Mouse (Mus musculus): ENCODE data around the gene Rpl36.

Rpl36 gene

DNA sequence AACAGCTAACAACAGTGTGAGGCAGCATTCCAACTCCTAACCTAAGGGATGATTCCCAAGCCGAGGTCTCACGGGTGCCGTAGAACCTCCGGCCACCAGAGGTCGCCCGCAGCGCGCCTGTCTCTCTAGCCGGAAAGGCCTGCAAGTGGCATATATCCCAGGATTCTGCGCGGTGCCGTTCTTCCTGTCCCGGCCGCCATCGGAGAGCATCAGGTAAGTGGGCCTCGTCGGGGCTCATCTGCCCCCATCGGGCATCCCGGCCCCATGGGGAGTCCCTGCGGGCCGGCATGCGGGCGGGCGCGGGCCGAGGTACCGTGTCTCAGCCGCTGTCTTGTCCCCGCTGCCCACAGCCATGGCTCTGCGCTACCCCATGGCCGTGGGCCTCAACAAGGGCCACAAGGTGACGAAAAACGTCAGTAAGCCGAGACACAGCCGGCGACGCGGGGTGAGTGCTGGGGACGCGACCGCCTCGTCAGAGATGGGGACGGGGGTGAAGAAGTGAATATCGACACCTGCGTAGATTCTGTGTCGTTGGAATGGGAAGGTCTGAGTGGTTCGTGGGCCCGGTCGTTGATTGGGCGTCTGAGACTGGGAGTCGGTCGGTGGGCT, at the start of gene Rpl36:
TSS of gene Rpl36 (plus strand) at position 181 of the 609 bp plus-strand sequence.
- peak; percentile 97 for DNase-seq

DNA sequence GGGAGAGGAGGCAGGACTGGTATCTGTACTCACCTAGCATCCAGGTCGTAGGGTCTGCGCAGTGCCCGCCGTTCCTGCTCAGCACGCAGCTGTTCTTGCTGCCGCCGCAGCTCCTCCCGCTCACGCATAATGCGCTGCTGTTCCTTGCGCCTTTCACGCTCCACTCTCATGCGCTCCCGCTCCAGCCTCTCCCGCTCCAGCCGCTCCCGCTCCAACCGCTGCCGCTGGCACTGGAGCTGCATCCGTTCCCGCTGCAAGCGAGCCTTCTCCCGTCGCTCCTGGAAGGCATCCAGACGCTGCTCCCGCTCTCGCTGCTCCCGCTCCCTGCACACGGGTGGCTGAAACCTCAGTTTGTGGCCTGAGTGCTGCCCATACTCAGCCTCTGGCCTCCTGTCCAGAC, 46.9 kb upstream of the Rpl36 start:
- no peak for DNase-seq

DNA sequence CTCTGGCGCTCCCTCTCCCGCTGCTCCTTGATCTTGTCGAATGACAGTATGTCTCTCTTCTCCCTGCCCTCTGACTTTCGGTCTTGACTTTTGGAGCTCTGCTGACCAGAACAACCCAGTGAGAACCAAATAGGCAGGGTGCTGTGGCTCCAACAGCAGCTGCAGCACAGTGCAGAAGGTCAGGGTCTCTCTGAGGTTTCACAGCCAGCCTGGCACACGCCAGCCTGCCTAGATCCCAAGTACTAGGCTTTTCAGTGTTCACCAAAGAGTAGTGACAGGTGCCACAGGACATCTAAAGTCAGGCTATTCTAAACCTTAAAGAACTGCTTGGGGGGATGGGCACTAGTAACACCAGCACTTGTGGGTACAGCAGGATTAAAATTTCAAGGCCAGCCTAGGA, 46.3 kb upstream of the Rpl36 start:
- DNase-seq: no peak

DNA sequence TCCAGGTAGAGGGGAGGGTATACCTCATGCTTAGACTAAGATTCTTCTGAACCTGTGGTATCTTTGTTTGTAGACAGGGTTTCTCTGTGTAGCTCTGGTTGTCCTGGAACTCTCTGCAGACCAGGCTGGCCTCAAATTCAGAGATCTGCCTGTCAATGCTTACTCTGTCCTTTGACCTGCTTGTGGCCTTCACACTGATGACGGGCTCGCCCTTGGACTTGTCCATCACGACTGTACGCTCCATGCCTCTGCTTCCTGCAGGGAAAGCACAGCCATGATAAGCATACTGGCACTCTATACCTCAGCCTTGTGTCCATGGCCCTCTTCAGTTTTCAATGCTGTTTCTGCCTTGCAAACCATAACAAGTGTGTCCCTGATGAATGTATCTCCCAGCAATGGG, 45.8 kb upstream of the Rpl36 start:
- no peak for DNase-seq

DNA sequence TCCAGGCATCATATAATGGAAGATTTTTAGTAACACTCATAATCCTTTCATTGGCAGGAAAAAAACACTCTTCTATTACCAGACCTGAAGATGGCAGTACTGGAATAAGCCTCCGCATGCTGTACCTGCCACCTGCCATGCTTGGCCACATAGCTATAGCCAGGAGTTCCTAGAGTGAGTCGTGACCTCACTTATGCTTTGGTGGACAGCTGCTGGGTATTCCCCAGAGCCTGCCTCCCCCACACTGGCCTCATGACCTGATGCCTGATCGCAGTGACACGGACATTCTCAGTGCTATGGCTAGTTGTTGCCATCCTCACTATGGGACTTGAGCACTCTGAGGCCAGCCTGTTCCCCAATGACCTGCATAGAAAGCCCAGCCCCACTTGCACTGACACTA, 42.9 kb upstream of the Rpl36 start:
- DNase-seq: no peak

DNA sequence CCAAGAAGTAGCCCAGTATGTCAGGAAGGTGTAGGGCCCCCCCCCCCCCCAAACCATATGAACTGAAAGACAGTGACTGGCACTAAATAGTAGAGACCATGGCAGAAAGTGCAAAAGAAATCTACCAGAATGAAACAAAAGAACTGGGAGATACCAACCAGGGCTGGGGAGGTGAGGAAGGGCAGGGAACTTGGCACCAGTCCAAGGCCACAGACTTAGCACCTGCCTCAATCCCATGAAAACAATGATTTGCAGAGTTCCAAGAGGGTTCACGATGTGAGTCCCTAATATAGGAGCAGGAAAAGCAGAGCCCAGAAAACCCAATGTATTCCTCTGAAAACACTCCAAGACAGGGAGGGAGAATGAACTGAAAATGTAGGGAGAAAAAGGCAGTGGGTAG, 41.1 kb upstream of the Rpl36 start:
- DNase-seq: no peak

DNA sequence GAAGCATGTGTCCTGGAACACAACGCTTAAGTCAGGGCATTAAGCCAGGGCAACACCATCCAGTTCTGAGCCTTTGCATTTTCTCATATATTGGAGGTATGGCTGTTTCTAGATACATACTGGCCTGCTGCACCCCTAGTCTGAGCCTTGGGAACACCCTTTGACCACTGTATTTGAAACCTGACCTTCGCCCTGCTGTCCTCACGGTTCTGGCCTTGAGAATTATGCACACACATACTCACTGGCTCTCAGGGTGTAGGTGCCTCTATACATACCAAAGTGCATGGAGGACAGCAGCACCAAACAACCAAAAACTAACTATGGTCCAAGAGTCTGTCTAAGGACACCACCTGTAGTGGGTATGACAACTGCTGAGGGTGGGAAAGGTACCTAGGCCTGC, 40.3 kb upstream of the Rpl36 start:
- no peak for DNase-seq

DNA sequence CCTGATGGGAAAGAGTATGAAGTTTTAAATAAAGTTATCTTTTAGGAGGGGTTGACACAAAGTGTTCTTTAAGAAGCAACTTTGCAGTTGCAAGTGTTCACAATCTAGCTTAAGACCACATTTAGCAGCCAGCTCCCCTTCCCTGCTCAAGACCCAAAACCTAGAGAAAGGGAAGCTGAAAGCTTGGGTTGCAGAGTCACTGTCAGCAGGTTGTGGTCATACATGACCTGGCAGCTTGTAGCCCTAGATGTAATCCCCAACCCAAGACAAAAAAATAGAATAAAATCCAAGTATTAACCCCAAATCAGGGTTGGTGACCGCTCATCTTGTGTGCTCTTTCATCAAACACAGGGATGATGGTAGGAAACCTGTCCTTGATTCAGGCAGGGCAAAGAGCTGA, 30.1 kb upstream of the Rpl36 start:
- DNase-seq: no peak

DNA sequence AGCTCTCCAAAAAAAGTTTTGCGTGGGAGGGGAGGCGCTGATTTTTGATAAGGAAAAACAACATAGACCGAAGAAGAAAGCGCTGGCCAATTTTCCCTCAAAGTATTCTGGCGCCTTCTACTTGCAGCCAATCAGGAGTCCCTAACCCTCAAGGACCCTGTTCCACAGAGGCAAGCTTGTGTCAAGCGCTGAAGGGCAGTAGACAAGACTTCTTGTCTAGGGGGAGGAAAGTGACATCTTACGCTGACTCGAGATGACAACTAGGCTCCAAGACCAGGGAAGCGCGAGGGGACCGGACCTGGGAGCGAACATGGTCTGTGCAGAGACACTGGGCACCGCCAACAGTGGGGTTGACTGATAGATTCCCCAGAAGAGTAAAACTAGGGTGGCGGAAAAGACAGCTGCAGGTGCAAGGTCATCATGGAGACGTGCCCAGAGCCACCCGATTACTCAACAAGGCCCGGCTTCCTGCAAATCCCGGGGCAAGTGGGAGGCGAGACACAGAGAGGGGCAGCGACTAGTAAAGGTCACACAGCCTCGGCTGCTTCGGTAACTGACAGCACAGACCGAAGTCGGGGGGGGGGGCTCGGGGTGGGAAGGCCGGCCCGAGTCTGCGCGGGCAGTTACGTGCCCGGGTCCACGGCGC, 29.5 kb upstream of the Rpl36 start:
- DNase-seq: no peak

DNA sequence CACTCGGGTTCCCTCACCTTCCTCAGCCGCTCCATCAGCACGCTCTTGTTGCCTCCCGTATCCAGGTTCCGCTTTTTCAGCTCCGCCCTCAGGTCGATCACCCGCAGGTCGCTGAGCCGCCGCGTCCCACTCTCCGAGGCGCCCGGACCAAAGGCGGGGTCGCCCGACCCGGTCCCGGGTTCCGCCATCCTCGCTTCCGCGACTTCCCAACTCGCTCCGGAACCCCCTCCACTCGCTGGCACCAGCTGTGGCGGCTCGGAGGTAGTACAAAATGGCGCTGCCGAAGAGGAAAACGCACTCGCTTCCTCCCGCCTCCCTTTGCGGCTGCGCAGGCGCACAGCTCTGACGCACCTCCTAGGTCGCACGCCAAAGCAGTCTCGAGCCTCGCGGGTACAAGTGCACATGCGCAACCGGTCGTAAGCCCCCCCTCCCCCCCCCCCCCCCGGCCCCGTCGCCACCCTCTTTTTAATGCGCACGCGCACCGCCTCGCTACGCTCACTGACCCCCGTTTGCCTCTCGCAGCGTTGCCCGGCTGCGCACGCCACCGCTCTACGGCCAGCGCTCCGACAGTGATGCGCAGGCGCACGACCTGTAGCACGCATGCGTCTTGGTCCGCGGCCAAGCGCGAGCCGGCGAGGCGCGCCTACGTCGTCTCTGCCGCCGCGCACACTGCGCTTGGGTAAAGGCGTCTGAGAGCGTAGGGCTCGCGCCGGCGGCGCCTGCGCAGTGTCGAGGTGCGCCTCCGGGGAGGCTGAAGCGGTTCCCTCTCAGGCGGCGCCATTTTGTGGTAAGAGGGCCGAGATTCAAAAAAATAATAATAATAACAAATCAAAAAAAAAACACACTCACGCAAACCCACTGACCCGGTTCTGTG, 28.7 kb upstream of the Rpl36 start, which contains the start of the genes Safb2 and Safb:
TSS of gene Safb2 (minus strand) at position 329 of the 874 bp plus-strand sequence.
TSS of gene Safb (plus strand) at position 569 of the 874 bp plus-strand sequence.
- peak; percentile 98 for DNase-seq

DNA sequence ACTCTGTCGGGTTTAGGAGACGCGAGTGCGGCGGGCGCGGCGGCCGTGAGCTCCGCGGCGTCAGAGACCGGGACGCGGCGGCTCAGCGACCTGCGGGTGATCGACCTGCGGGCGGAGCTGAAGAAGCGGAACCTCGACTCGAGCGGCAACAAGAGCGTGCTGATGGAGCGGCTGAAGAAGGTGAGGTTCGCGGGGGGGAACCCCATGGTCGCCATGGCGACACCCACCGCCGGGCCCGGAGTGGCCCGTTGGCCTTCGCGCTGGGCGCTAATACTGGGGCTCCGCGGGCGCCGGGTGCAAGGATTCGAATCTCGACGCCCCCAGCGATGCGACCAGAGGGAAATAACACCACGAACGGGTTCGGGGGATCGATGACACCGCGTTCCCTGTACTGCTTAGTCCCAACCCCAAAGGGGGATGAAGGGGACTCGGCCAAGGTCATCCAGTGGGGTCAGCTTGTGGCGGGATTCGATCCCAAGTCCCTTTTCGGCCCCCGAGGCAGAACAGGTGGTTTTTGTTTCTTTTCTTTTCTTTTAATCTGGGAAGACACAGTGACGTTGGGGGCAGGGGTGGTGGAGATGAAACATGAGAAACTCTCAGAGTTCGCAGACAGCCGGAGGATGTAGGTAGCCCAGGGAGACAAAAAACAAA, 27.9 kb upstream of the Rpl36 start:
- no peak for DNase-seq

DNA sequence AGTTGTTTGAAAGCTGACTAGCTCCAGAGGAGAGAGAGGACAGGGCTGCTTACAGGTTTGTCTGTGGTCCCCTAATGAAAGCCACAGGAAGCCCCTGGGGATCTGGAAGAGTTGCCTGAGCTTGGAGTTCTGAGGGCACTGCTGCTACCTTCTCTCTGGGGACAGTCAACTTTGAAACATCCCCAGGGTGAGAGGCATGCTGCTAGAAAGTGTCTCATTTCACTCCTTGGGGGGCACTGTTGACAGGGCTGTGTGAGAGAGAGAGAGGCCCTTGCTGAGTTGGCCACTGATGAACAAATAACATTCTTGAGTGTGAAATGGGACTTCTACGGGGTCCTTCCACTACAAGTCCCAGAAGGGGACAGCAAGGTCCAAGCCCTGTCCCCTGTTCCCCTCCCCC, 25.4 kb upstream of the Rpl36 start:
- no peak for DNase-seq

DNA sequence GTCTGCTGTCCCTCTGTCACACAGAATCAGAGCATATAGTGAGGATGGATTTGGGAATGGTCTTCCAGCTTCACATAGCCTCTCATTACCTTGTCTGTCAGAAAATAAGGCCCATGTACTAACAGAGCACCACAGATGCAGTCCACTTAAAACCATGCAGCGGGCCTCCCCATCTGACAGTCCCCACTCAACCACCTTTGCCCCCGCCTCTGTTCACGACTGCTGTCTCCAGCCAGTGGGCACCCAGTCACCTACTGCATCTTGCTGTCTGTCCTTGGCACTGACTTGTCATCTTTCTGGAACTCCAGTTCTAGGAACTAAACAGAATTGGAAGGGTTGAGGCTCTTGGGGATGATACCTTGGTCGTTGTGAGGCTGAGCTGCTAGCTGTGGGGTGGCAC, 24.3 kb upstream of the Rpl36 start:
- no peak for DNase-seq

DNA sequence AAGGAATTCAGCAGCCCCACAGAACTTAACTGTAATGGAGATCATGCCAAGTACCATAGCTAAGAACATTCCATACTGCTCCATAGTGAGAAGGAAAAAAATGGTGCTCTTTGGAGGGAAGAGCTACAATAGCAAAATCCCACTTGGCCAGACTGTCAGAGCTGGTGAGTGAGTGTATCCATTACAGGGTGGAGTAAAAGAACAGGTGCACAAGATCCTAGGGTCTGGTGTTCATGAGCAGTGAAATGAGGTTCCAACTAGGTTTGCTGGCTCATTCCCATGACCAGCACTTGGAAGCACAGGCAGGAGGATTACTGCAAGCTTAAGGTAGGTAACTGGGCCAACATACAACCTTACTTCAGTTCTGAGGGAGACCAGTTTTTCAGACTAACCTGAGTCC, 20.7 kb upstream of the Rpl36 start:
- DNase-seq: no peak

DNA sequence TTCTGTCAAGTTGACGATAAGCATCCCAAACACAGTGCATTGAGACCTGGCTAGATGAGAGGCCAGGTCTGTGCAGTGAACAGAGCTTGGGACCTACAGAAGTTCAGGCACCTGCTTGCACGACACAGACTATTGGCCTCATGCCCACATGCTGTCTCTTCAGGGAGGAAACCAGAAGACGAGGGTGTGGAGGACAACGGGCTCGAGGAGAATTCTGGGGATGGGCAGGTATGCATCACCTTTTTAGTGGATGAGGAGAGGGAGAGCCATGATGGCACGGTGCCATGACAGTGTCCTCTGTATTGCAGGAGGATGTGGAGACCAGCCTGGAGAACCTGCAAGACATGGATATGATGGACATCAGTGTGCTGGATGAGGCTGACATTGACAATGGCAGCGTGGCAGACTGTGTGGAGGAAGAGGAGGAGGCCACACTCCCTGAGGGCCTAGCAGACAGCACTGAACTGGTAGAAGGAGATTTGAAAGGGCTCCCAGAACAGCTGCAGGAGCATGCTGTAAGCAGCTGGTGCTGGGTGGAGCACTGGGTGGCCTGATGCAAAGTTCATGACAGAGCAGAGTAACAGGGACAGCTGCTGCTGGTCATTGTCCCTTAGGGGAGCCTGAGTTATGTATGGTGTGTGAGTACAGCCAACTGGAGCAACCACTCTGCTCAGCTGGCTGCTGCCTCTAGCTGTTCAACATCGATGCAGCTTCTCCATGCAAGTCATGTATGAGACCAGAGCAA, 19.5 kb upstream of the Rpl36 start:
- no peak for DNase-seq

DNA sequence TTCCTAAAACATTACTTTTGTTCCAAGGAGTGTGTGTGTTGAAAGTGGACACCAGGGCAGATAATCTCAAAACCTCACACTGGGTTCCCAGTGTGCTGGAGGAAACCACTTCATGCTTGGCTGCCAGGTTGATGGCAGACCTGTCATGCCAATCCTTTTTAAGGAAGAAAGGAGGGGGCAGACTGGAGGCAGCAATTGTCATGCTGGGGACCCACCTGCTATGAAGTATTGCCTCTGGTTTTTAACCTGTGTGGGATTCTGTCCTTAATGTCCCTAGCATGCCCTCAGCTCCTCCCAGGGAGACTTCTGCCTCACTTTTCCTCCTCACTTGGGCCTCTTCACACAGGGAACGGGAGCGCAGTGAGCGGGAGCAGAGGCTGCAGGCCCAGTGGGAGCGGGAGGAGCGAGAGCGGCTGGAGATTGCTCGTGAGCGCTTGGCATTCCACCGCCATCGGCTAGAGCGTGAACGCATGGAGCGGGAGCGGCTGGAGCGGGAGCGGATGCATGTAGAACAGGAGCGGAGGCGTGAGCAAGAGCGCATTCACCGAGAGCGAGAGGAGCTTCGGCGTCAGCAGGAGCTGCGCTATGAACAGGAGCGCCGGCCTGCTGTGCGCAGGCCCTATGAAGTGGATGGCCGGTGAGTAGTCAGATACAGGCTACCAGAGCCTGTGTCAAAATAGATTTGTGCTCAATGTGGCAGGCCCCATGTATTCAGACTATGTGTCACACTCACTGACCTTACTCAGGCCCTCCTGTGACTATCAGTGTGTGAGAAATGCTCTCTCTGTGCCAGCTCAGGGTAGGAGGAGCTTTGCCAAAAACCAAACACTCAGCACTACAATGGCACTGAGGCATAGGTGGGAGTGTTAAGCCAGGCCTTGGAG, 9.8 kb upstream of the Rpl36 start:
- DNase-seq: no peak

DNA sequence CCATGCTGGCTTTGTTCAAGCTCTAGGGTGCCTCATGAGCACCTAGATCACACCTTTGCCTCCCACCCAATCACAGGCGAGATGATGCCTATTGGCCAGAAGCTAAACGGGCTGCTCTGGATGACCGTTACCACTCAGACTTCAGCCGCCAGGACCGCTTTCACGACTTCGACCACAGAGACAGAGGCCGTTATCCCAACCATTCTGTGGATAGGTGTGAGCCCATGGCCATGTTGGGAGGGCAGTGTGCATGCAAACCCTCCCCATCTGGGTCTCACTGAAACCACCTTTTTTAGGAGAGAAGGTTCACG, 9.2 kb upstream of the Rpl36 start:
- DNase-seq: no peak

DNA sequence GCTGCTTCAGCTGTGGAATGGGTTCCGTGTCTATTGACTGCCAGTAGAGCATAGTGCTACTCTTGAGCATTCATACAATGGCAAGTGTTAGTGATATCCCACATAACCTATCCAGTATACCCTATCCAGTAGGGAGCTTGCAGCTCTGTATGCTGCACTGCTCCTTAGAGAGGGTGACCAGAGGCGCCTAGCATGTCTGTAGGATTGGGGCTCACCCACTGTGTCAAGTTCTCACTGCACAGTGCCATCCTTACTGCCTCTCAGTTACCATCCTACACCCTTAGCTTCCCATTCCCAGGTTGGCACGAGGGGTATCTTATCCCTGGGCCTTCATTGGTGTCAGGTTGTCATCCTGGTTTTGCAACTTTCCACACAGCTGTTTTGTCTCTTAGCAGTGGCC, 8.8 kb upstream of the Rpl36 start:
- DNase-seq: no peak

DNA sequence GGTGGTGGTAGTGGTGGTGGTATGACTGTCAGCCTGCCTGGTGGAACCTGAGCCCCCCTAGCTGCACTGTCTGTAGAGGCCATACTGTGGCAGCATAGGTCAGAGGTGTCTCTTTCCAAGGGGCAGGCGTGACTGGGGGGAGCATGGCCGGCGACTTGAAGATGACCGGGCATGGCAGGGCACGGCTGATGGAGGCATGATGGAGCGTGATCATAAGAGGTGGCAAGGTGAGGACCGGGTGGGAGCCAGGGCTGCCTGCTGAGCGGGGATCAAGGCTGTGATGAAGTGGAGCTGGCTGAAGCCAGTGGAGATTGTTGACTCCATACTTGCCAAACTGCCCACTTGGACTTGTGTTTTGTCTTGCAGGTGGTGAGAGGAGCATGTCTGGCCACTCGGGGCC, 7.8 kb upstream of the Rpl36 start:
- no peak for DNase-seq

DNA sequence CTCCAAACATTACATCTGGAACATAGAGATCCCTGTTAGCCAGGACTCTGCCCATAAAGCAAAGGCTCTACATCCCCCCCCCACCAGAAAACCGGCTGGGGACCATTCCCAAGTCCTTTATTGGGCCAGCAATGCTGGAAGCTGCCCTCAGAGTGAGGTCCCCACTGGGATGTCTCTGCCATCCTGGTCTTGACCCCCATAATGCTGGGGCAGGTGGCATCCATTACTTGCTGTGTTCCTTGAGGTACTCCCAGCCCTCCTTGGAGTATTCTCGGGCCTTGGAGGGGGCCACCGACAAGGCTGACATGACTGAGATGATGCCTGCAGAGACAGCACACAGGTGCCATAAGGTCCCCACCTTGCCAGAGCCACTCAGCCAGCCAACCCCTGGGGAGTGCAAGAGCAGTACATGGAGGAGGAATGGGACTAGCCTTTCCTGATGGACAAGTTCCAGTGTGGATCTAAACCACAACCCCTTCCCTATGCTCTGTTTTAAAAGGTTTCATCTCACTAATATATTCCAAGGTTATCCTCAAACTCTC, 5.6 kb upstream of the Rpl36 start:
- no peak for DNase-seq

DNA sequence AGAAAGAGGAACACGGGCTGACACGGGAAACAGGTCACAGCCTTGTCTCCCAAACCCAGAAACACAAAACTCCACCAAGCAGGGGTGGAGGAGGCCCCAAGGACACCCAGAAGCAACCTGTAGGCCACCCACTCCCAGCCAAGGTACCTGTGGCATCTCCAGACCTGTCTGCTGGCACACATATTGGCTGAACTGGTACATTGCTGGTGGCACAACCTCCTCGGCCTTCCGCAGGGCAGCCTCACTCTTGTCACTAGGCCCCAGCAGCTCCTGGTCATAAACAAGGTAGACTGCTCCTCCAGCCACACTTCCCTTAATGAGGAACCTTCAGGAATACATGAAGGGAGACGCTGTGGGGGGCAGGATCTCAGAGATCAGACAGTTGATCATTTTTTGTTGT, 4.5 kb upstream of the Rpl36 start:
- DNase-seq: no peak

Data from kidney, adult 18-20 months (tissue).